8 mouse cellular contexts compared by ENCODE assay signal in genomic region chr14:84446411-84446915, GRCm38 (mm10). TPM values are rescaled to one million over a fixed set of nuclear protein-coding genes. Genes with fewer than 3 reads are reported as not detected.
DNase-seq lines count a peak whose midpoint lies in the region; ATAC-seq lines count a peak whose summit lies in the region.

No protein-coding gene starts in this region.

- no peaks in the 10 kb centered on the region for H3K36me3 ChIP-seq in lung, embryonic 16.5 days (ENCODE audit: control insufficient read depth, insufficient read depth, low read length)
- no peaks in the 10 kb centered on the region for H3K36me3 ChIP-seq in hindbrain, embryonic 13.5 days
- H3K36me3 ChIP-seq in liver, embryonic 13.5 days: no peaks in the 10 kb centered on the region
- H3K36me3 ChIP-seq in stomach, embryonic 14.5 days (ENCODE audit: control insufficient read depth, insufficient read depth, low read length): no peaks in the 10 kb centered on the region

- peak; percentile 6 for DNase-seq in adrenal gland, postnatal 10 days
- DNase-seq in adrenal gland, postnatal 14 days: no peak
- DNase-seq in lung, postnatal 10 days: no peak
- no peak for DNase-seq in liver, embryonic 13.5 days

- 5% methylated on average over 37 of the region's 37 CpGs for WGBS in lung, embryonic 16.5 days
- 4% methylated on average over 37 of the region's 37 CpGs for WGBS in hindbrain, embryonic 13.5 days
- 7% methylated on average over 37 of the region's 37 CpGs for WGBS in liver, embryonic 13.5 days (ENCODE audit: insufficient replicate concordance)
- 4% methylated on average over 37 of the region's 37 CpGs for WGBS in stomach, embryonic 14.5 days

- H3K4me1 ChIP-seq in lung, embryonic 16.5 days (replicated peaks; ENCODE audit: control insufficient read depth, insufficient read depth, low read length): peaks cover 9% of the 10 kb centered on the region
- H3K4me1 ChIP-seq in hindbrain, embryonic 13.5 days (replicated peaks): peaks cover 29% of the 10 kb centered on the region
- H3K4me1 ChIP-seq in liver, embryonic 13.5 days (replicated peaks): peaks cover 12% of the 10 kb centered on the region
- peaks cover 2% of the 10 kb centered on the region; the same call in 1 of the 2 replicates for H3K4me1 ChIP-seq in stomach, embryonic 14.5 days (ENCODE audit: control insufficient read depth, insufficient read depth, low read length)

- peak overlapping the region; percentile 62 for H3K9ac ChIP-seq in lung, embryonic 16.5 days (ENCODE audit: low read length)
- peak overlapping the region; percentile 79 for H3K9ac ChIP-seq in hindbrain, embryonic 13.5 days
- H3K9ac ChIP-seq in liver, embryonic 13.5 days: no peak overlapping the region
- H3K9ac ChIP-seq in stomach, embryonic 14.5 days (replicated peaks; ENCODE audit: low read depth, low read length): peak overlapping the region; percentile 42; the same call in 1 of the 2 replicates

- H3K4me3 ChIP-seq in lung, embryonic 16.5 days (ENCODE audit: low read length): peak overlapping the region; percentile 66
- H3K4me3 ChIP-seq in hindbrain, embryonic 13.5 days: peak overlapping the region; percentile 65
- H3K4me3 ChIP-seq in liver, embryonic 13.5 days (replicated peaks): peak overlapping the region; percentile 51
- peak overlapping the region; percentile 54 for H3K4me3 ChIP-seq in stomach, embryonic 14.5 days (ENCODE audit: low read depth, low read length)

- no peak for ATAC-seq in lung, embryonic 16.5 days (ENCODE audit: low read depth)
- ATAC-seq in hindbrain, embryonic 13.5 days (ENCODE audit: low FRiP score): no peak
- no peak for ATAC-seq in liver, embryonic 13.5 days (ENCODE audit: low read depth)
- no peak for ATAC-seq in stomach, embryonic 14.5 days (ENCODE audit: insufficient number of reproducible peaks, insufficient read depth, low FRiP score, low read depth)
- ATAC-seq in cerebellum, adult (ENCODE audit: insufficient number of reproducible peaks, low FRiP score, low TSS enrichment): no peak

- no peaks in the 10 kb centered on the region for H3K9me3 ChIP-seq in lung, embryonic 16.5 days (ENCODE audit: control insufficient read depth, low read length)
- H3K9me3 ChIP-seq in hindbrain, embryonic 13.5 days: no peaks in the 10 kb centered on the region
- no peaks in the 10 kb centered on the region for H3K9me3 ChIP-seq in liver, embryonic 13.5 days (replicated peaks)
- H3K9me3 ChIP-seq in stomach, embryonic 14.5 days (ENCODE audit: control insufficient read depth, low read depth, low read length): no peaks in the 10 kb centered on the region

- peak overlapping the region; percentile 64 for H3K4me2 ChIP-seq in lung, embryonic 16.5 days (ENCODE audit: low read depth, low read length)
- peak overlapping the region; percentile 94 for H3K4me2 ChIP-seq in hindbrain, embryonic 13.5 days
- peak overlapping the region; percentile 67 for H3K4me2 ChIP-seq in liver, embryonic 13.5 days
- peak overlapping the region; percentile 83 for H3K4me2 ChIP-seq in stomach, embryonic 14.5 days (replicated peaks; ENCODE audit: low read depth, low read length)

- peaks cover 29% of the 10 kb centered on the region for H3K27me3 ChIP-seq in lung, embryonic 16.5 days (ENCODE audit: control insufficient read depth, insufficient read depth, low read depth, low read length)
- peaks cover 22% of the 10 kb centered on the region for H3K27me3 ChIP-seq in hindbrain, embryonic 13.5 days
- H3K27me3 ChIP-seq in liver, embryonic 13.5 days: peaks cover 64% of the 10 kb centered on the region
- peaks cover 17% of the 10 kb centered on the region; the same call in 1 of the 2 replicates for H3K27me3 ChIP-seq in stomach, embryonic 14.5 days (ENCODE audit: control insufficient read depth, insufficient read depth, low read length)

- H3K27ac ChIP-seq in lung, embryonic 16.5 days (ENCODE audit: low read length): peak overlapping the region; percentile 67; the same call in 1 of the 2 replicates
- peak overlapping the region; percentile 86 for H3K27ac ChIP-seq in hindbrain, embryonic 13.5 days
- no peak overlapping the region for H3K27ac ChIP-seq in liver, embryonic 13.5 days
- no peak overlapping the region for H3K27ac ChIP-seq in stomach, embryonic 14.5 days (ENCODE audit: low read length)

RNA-seq across cellular contexts. Expression of gene Pcdh17, which starts 3.1 kb away (rescaled TPM):
- 10 to 100 TPM; 12.4 to 20.0 TPM for total RNA-seq in adrenal gland, postnatal 10 days (2021)
- total RNA-seq in adrenal gland, postnatal 14 days (2021): 12.4 and 14.2 TPM in 2 replicates
- 21.8 and 22.9 TPM in 2 replicates for polyA plus RNA-seq in lung, embryonic 16.5 days (2015; fragmentation: Nextera tagmentation; extraction: Ambion mirVana)
- 18.8 and 19.2 TPM in 2 replicates for polyA plus RNA-seq in hindbrain, embryonic 13.5 days (2015; fragmentation: Nextera tagmentation; extraction: Ambion mirVana)
- polyA plus RNA-seq in liver, embryonic 13.5 days (2015; fragmentation: Nextera tagmentation; extraction: Ambion mirVana): 0.60 and 0.68 TPM in 2 replicates
- polyA plus RNA-seq in stomach, embryonic 14.5 days (2014; fragmentation: Nextera tagmentation; extraction: Ambion mirVana): 9.8 and 10.1 TPM in 2 replicates

Comparison
In these comparisons a context has a peak if more than half of its experiments do, and no peak if none do; other contexts are left out.
1. H3K27ac ChIP-seq: peak in lung, embryonic 16.5 days (single experiment) and hindbrain, embryonic 13.5 days (single experiment); none in liver, embryonic 13.5 days (single experiment) and stomach, embryonic 14.5 days (single experiment).
2. Peak in every context shown above with its lines, with median percentiles within 50 percentile points of each other: H3K4me2 ChIP-seq and H3K4me3 ChIP-seq.